Mouse (Mus musculus): ENCODE measurements around the gene Mast3.

Gene Mast3

GRCm38 (mm10) chr8:70776496-70777444, 28.1 kb downstream of the Mast3 start, which contains the start of gene Pik3r2:
Gene Pik3r2, minus strand, starts transcription at chr8:70776713.
- peak; percentile 96 for DNase-seq (ENCODE audit: extremely low spot score)

DNA sequence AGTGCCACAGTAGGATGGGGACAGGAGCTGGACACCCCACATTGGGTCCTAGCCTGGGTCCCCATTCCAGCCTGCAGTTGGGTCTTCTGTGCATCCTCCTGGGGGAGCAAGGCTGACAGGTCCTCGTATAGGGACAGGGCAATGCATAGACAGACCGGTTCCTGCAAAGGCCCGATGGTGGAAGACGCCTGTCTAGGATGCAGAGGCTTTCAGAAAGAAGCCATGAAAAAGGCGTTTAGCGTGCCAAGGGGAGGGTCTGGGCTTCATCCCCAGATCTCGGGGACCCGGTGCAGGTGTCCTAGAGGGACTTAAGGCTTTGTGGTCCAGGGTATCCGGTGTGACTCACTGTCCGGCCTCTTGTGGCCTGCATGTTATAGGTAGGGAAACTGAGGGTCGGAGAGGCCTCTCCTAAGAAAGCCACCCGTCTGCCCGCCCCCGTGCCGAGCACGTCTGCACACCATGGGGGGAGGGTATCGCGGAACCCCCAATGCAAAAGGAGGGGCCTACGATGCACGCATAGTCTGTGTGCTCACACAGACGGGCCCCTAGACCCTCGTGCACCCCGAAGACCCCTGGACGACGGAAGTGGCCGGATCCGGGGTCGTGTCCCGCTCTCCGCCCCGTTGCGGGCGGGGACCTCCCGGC, 28.9 kb downstream of the Mast3 start:
- DNase-seq (ENCODE audit: extremely low spot score): no peak

DNA sequence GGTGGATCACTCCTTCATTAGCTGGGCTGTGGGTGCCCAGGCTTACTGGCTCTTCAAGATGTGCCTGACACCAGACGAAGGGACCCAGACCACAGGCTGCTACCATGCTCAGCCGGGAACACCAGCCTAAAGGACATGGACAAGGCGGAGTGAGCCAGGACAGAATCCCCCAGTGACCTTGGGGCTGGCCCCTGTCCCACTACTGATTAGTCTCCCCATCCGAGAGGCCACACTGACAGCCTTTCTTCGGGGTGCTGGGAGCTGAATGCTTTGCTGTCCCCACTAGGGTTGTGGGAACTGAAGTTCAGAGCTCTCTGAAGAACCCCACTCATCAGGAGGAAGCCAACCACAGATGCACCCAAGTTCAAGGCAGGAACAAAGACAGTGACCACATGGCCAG, 29.6 kb downstream of the Mast3 start:
- DNase-seq (ENCODE audit: extremely low spot score): no peak

DNA sequence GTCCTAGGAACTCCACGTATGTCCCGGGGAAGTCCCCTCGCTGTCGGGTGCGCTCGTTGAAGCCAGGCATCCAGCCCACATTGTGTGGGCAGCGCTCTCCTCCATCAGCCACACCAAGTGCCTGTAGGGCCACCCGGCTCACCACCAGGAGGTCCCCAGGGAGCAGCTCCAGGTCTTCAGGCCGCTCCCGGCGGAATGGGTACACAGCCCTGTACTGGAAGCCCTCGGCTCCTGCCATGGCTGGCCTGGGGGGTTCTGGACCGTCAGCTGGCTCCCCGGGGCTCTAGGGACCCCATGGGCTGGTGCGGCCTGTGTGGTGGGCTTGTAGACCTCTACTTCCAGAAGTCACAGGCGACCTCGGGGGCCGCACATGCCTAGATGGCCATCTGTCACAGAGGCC, 30.1 kb downstream of the Mast3 start:
- DNase-seq (ENCODE audit: extremely low spot score): no peak

GRCm38 (mm10) chr8:70773833-70774232, 31.0 kb downstream of the Mast3 start:
- DNase-seq (ENCODE audit: extremely low spot score): no peak

- DNase-seq (ENCODE audit: extremely low spot score): no peak
These were observed 31.4 kb downstream of the Mast3 start for GRCm38 (mm10) chr8:70773410-70773809.

DNA sequence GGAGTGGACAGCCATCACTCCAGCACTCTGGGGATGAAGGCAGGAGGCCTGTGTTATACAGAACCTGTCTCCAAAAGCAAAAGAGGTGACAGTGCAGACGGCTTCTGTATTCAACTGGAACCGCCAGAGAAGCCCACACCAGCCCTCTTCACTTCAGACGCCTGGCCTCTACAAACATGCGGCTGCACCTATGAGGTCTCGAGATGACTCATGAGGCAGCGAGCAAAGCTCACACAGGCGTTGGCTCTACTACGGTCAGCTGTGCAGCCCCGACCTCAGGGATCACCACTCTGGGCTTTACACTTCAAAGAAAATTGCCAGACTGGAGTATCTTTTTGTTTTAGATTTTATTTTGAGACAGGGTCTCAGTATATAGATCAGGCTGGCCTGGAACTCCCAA, 32.0 kb downstream of the Mast3 start:
- DNase-seq (ENCODE audit: extremely low spot score): no peak

- no peak for DNase-seq (ENCODE audit: extremely low spot score)
These were observed 32.8 kb downstream of the Mast3 start for GRCm38 (mm10) chr8:70772075-70772474.

DNA sequence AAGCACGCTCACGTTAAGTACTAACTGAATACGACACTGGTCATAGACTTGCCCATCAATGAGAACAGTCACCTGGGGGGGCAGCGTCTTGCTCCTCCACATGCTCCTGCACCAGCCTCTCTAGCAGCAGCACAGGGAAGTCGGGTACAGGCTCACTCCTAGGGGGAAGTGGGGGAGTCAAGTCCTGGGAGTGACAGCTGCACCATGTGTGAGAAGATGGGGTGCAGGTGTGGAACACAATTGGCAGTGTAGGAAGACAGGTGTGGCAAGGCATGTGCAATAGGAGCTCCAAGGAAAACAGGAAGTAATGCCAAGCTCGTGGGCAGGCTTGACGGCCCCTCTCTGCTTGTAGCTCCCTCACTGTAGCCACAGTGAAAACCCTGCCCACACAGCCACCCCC, 33.6 kb downstream of the Mast3 start:
- DNase-seq (ENCODE audit: extremely low spot score): no peak

DNA sequence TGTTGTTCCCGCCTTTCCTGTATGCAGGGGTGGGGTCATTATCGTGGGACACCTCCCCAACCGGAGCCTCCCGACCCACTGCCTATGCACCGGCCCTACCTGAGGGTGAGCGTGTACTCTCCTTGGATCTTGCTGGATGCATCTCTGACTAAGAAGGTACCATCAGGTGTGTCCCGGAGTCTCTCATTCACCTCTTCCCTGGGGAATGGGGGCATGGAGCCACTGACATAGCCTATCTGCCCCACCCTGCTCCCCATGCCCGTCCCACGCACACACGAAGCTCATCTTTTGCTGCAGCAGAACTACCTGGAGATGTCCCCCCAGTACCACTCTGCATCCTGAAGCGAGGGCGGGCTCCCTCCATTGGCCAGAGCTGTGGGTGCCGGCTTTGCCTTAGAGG, 34.1 kb downstream of the Mast3 start:
- DNase-seq (ENCODE audit: extremely low spot score): no peak

DNA sequence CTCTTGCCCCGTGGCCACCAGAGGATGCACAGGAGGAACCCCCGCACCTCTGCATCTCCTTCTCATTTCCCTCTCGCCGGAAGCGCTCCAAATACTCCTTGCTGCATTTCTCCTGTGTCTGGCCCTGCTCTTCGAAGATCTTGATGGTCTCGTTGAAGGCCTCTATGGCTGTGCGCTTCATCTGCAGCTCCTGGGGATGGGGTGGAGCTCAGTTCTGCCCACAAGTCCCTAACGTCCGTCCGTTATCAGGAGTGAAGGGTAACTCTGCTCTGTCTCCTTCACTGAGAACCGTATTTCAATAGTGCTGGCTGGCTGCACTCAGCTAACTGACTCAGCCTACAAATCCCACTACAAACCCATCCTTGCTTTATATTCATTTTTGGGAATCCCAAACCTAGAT, 35.0 kb downstream of the Mast3 start:
- no peak for DNase-seq (ENCODE audit: extremely low spot score)

DNA sequence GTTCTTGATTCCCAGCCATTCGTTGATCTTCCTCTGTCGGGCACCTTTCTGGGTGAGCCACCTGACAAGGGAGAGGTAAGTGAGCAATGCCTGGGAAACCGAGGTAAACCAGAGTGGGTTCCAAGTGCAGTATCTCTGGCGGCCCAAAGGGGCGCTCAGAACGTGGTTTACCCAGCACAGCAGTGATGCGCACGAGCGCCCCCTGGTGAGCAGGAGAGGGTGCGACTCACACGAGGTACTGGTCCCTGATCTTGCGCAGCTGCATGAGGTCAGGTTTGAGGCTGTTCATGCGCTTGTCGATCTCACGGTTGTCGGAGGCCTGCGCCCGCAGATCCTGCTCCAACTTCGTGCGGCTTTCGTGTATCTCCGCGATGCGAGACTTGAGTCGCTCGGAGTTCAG, 35.5 kb downstream of the Mast3 start:
- DNase-seq (ENCODE audit: extremely low spot score): peak; percentile 92

DNA sequence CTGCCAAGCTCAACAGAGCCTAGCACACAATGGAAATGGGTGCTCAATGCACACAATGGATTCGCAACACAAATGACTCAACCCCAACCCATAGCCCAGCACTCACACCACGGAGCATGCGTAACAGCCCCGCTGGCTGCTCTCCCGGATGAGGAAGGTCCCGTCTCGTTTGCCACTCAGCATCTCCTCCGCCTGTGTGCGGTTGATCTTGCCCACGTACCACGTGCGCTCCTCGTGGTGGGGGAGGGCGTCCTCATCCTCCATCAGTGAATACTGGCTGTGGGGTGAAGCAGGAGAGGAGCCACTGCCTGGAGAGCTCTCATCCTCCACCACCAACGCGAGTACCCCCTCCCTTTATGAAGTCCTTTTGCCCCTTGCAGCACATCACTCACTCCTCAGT, 35.9 kb downstream of the Mast3 start:
- no peak for DNase-seq (ENCODE audit: extremely low spot score)

GRCm38 (mm10) chr8:70768231-70768776, 36.5 kb downstream of the Mast3 start:
- no peak for DNase-seq (ENCODE audit: extremely low spot score)

DNA sequence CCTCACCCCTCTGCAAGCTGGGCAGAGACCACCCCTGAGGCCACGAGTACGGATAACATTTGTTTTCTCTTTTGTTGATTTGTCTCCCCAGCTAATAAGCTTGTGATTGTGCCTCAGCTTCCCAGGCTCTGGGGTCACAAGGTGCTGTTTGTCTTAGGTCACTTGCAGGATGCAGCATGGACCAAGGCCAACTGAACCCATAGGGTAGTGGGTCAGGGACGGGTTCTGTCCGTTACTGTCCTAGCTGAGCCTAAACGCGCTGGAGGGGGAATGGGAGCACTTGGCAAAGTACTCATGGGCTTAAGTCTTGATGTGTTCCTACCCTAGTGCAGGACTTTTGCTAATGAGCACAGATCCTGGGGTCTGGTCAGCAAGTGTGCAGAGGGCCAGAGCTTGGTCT, 37.4 kb downstream of the Mast3 start:
- no peak for DNase-seq (ENCODE audit: extremely low spot score)

- DNase-seq (ENCODE audit: extremely low spot score): peak; percentile 71
These were observed 38.0 kb downstream of the Mast3 start for GRCm38 (mm10) chr8:70766571-70767440.

GRCm38 (mm10) chr8:70765838-70766570, 38.9 kb downstream of the Mast3 start:
- peak; percentile 47 for DNase-seq (ENCODE audit: extremely low spot score)

- DNase-seq (ENCODE audit: extremely low spot score): no peak
These were observed 39.5 kb downstream of the Mast3 start for GRCm38 (mm10) chr8:70765329-70765728.

GRCm38 (mm10) chr8:70764676-70765075, 40.2 kb downstream of the Mast3 start:
- no peak for DNase-seq (ENCODE audit: extremely low spot score)

DNA sequence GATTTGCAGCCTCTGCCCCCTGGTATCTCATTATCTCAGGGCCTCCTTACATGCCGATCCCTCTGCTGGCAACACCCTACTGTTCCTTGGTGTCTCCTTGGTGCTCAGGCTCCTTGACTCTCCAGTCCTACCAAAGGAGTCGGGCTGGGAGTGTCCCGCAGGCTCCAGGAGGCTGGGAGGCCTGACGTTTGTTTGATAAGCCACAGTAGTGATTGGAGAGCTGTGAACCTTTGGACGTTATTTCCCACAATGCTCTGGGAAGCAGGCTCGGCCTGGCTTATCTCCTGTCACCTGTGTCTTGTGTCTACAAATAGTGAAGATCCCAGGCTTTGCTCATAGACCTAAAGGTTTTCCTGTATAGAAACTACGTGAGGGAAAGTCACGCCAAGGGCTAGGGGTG, 40.8 kb downstream of the Mast3 start:
- DNase-seq (ENCODE audit: extremely low spot score): no peak

DNA sequence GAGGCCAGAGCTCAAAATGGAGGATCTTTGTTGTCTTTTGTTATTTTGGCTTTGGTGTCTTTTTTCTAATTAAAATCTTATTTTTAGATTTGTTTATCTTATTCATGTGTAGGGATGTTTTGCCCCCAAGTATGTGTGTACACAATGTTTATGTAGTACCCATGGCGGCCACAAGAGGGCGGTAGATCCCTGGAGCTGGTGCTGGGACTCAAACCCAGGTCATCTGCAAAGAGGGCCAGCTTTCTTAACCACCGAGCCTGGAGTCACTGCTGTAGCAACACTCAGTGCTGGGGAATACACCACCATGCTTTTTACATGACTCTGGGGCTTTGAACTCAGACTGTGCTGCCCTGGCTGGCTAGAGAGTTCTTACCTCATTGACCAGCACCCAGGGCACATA, 41.5 kb downstream of the Mast3 start:
- peak; percentile 57 for DNase-seq (ENCODE audit: extremely low spot score)

Data from embryo, embryonic 9.5 days (tissue).